Mouse (Mus musculus) megakaryocyte-erythroid progenitor cell, adult 5 weeks (primary cell): ENCODE data around the gene Tbce. TPM values are rescaled to one million over a fixed set of nuclear protein-coding genes. Genes with fewer than 3 reads are reported as not detected.

Experiments used
- polyA plus RNA-seq: library from polyadenylated mRNA; stranded (reverse); fragments of >175 nt; gene quantifications from 2 replicates; pipeline ENCODE4 v1.2.3, GENCODE M21; 2012

Gene Tbce
- 2.5 and 3.1 TPM in 2 replicates for polyA plus RNA-seq

GRCm38 (mm10) chr13:14039292-14039965 lies at the start of gene Tbce:
Gene Tbce (minus strand): TSS chr13:14039638.

GRCm38 (mm10) chr13:14063013-14063941 lies 23.8 kb upstream of the Tbce start, which contains the start of the genes Arid4b and Ggps1:
Gene Arid4b (plus strand): TSS chr13:14063232.
Gene Ggps1 (minus strand): TSS chr13:14063488.

GRCm38 (mm10) chr13:13953874-13954832 lies 85.3 kb downstream of the Tbce start, which contains the start of gene B3galnt2:
Gene B3galnt2 (plus strand): TSS chr13:13954469.

Other genes starting within 250 kb of the Tbce start
- gene B3galnt2, start 85.2 kb downstream of the Tbce start, polyA plus RNA-seq, result 62.9 and 63.7 TPM in 2 replicates
- gene Arid4b, start 23.6 kb upstream of the Tbce start, polyA plus RNA-seq, result 6.5 and 9.2 TPM in 2 replicates
- 1.5 and 1.9 TPM in 2 replicates for gene Ggps1, start 23.9 kb upstream of the Tbce start, polyA plus RNA-seq